Mouse (Mus musculus) megakaryocyte, embryonic 14.5 days (primary cell): ENCODE data around the gene Megf9.

ENCODE experiments used
- FLI1 ChIP-seq: IDR thresholded peaks from 2 replicates; pipeline ENCODE4 v1.6.1; 2012; ENCODE audit warnings: low read length, inconsistent platforms, mixed read lengths
- GATA1 ChIP-seq: IDR thresholded peaks from 3 replicates; pipeline ENCODE4 v1.6.1; 2012; ENCODE audit warnings: mixed read lengths, low read length, inconsistent platforms, borderline replicate concordance

GRCm38 (mm10) chr4:70391760-70392372 is 142.9 kb downstream of the Megf9 start:
- TF ChIP-seq GATA1 = no peak
- no peak for TF ChIP-seq FLI1
